Mouse (Mus musculus) thymus, adult 18-20 months (tissue): ENCODE results near the gene Odf2.

Experiments used
- DNase-seq, 2 experiments: peaks; one replicate each; pipeline ENCODE4 v3.0.0; 2022; ENCODE audit warnings: mixed read lengths in 2 of 2

Odf2 gene

DNA sequence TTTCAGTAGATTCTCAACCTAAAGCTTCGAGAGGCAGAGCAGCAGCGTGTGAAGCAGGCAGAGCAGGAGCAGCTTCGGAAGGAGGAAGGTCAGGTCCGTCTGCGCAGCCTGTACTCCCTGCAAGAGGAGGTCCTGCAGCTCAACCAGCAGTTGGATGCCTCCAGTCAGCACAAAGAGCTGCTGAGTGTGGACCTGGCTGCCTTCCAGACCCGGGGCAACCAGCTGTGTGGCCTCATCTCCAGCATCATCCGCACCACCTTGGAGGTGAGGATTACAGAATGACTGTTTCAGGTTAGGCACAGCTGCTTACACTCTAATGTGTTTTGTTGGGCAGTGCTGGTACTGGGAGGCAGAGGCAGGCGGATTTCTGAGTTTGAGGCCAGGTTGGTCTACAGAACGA, 51.1 kb downstream of the Odf2 start:
- DNase-seq = no peak

DNA sequence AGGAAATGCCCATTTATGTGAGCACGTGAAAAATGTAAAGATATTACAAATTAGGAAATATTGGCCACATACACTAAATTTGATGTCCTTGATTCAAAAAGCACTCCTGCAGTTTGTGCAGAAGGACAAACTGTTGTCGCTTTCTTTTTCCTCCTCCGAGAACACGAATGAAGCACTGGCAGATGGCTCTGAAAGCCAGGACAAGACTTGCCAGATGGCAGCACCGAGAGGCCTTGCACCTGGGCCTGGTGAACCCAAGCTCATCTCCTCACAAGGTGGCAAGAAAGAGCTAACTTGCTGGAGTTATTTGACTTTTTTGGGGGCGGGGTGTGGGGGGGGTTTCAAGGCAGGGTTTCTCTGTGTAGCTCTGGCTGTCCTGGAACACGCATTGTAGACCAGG, 51.8 kb downstream of the Odf2 start:
- DNase-seq = no peak

DNA sequence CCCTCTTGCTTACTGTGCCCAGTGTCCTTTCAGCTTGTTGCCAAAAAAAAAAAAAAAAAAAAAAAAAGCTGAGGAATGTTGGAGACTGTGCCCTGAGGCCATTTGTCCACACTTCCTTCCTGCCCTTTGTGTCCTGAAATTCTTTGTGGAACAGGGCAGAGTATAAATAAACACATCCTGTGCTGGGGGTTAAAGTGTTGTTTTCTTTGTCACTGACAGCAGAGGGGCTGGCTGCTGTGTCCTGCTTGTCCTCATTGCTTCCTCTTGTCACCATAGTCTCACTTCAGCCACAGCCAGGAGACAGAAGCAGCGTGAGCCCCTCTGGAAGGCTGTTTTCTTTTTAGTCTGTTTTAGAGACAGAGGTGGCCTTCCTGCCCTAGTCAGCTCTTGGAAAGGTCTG, 55.7 kb downstream of the Odf2 start:
- DNase-seq = no peak

DNA sequence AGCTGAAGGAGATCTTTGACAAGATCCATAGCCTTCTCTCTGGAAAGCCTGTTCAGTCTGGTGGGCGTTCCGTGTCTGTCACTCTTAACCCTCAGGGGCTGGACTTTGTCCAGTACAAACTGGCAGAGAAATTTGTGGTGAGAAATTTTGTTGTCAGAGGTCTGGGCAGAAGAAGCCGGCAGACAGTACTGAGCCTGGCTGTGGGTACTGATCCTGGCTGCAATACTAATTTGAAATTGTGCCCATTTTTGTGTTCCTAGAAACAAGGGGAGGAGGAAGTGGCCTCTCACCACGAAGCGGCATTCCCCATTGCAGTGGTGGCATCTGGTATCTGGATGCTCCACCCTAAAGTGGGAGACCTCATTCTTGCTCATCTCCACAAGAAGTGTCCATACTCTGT, 59.9 kb downstream of the Odf2 start:
- no peak for DNase-seq

DNA sequence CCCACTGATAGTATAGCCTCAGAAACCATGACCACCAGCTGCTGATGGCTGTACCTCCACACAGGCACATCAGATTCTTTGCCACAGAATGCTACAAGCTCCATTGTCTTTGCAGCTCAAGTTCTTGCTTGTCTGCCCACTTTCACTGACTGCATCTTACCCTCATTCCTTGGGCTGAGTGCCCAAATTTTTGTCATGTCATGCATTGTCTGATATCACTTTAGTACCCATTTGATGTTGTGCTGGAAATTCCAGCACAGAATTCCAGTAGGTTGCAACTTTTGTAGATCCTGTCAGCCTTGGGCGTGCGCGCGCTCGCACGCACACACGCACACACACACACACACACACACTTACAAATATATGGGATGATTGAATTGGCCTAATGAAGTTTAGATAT, 72.2 kb downstream of the Odf2 start:
- DNase-seq = no peak

DNA sequence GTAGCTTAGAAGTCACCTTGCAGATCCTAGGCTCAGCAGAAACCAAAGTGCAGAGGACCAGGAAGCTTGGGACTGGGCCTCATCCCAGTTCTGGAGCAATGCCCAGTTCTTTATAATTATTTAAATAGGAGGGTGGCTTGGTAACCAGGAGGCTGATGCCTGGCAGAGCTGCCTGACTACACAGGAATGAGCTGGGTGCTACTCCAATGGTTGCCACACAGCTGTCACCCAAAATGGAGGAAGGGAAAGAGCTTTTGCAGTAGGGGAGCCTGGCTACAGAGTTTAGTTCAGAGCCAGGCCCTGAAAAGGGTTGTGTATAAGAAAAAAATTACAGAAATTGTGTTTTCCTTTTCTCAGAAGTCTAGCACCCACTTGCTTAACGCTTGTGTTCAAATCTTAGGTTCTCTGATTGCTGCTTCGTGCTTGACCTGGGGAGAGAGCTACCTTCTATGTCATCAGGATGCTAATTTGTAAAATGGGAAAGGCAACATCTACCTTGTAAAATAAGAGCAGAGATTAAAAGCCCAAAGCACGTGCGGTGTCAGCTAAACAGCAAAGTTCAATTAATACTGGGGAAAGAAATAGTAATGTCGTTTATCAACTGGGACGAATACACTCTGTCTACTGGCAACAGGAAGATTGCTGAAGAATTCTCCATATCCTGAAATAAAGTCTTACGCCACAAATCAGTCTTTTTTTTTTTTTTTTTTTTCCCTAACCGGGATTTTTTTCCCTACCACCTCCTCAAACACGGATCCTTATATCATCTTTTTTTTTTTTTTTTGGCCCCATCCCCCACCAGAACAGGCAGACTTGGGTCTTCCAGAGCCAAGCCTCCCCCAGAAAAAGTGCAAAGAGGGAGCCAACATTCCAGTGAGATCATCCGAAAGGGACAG, 75.6 kb downstream of the Odf2 start:
- DNase-seq = no peak

DNA sequence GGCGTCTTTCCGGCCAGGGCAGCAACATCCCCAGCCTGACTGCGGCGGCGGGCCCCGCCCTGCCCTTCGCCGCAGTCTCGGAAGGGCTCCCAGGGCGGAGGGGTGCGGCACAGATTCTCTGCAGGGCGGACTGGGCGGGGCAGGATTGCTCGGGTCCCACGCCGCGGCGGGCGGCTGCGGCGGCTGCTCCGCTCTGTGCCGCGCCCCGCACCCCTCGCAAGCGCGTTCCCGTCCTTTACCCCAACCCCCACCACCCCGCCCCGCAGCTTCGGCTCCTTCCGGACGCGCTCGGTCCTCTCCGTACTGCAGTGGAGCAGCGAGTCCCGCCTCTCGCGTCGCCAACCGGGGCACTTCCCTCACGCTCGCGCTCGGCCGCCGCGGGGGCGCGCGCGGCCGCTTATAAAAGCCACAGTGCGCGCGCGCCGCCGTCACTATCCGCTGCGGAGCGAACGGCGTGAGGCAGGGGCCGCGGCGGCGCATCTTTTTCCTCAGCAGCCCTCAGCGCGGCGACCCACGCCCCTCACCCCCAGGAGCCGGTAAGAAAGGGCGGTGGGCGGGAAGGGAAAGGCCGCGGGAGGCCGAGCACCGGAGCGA, 76.3 kb downstream of the Odf2 start, which contains the start of gene Sptan1:
Sptan1 (plus strand) TSS at position 311 of the 594 bp plus-strand sequence.
- peak; percentile 92 for DNase-seq

DNA sequence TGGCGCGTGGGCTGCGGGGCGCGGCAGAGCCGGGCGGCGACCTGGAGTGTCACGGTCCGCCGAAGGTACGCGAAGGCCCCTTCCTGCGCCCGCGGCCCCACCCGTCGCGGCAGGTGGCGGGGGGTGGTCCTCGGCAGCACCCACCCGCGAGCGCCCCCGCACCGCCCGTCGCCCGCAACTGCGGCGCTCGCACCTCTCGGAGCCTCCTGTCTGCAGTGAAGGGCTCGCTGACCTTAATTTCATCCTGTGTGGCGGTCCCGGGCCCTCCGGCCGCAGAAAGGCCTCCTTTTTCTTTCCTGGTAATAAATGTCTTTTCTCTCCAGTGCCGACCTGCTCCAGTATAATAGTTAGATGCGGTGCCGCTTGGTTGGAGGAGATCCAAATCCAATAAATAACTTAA, 76.9 kb downstream of the Odf2 start:
- DNase-seq = peak; percentile 53 to 56

DNA sequence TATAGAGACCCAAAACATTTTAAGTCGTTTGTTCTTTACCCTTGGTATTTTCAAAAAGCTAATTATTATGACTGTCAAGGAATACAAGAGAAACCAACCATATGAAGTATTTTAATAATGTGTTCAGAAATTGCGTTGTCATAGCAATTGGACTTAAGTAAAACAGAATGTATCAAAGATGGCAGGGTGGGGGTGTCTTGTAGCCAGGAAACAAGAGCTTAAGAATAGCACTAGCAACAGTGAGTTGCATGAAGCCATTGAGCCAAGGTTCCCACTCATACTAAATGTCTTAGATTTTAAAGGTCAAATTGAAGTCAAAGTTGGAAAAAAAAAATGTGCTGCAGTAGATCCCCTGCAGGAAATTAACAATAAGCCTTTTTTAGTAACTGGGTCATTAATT, 77.8 kb downstream of the Odf2 start:
- no peak for DNase-seq

DNA sequence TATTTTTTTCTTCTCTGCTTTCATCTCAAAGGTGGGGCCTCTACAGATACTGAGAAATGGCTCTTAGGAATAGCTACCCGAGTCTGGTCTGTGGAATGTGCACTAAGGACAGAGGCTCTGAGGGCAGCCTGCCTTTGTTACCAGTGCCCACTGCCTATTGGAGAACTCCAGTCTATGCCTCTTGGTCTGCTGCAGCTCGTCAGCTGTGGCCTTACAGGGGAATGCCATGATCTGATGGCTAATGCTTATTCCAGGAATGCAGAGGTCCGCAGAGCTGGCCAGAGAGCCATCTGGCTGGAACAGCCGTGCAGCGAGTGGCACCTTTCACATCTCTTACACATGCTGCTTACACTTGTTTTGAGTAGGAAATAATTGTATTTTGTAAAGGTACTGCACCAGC, 78.7 kb downstream of the Odf2 start:
- no peak for DNase-seq

DNA sequence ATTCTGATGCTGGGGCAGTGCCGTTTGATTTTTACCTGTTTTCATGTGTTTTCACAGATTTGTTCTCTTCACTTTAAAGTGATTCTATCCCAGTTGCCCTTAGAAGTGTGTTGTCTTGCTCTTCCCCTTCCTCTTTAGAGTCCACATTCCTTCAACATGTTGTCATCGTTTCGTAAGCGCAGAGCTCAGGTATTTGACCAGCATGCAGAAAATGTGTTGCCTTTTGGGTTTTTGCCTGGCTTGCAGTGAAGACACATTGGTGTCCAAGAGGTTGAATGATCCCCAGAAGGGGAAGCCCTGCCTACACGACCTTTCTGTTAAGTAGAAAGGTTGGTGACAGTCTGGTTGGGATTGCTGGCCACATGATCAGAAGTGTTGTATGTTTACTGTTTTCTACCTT, 79.6 kb downstream of the Odf2 start:
- no peak for DNase-seq

DNA sequence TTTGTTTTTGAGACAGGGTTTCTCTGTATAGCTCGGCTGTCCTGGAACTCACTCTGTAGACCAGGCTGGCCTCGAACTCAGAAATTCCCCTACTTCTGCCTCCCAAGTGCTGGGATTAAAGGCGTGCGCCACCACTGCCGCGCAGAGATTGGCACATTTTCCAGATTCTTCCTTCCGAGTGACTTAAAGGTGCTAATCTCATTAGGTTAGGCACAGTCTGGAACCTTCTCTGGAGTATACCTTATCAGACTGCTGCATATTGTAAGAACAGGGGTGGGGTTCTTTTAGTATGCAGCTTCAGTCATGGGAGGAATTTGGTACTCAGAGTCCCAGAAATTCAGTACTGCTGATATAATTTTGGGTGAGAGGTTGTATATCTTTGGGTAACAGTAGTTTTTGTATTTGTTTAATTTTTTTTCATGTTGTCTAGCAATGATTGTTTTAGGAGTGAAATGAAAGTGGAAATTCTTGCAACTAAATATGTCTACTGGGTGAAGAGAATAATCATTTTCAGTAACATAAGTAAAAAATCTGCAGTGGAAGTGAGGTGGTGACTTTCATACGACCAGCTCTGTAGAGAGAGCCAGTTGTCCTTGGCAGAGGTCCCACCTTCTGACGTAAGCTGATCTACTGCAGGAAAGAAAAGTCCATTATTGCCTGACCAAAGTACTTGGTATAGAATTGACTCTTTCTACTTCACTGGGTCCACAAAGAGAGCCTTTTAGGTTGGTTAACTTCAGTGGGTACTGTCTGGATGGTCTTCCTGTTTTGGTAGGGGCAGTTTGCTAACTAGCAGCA, 83.0 kb downstream of the Odf2 start:
- no peak for DNase-seq

DNA sequence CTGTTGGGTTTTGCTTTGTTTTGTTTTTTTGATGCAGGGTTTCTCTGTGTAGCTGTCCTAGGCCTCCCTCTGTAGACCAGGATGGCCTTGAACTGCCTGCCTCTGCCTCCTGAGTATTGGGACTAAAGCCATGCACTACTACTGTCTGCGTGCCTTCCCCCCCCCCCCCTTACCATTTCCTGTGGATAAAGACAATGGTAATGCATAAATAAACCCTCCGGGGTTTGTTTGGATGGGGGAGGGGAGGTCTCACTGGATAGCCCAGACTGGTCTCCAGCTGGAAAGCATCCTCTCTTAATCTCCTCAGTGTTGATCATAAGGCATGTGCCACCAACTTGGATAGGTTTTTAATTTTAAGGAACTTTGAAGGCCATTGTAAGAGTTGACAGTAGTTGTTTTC, 84.5 kb downstream of the Odf2 start:
- no peak for DNase-seq

DNA sequence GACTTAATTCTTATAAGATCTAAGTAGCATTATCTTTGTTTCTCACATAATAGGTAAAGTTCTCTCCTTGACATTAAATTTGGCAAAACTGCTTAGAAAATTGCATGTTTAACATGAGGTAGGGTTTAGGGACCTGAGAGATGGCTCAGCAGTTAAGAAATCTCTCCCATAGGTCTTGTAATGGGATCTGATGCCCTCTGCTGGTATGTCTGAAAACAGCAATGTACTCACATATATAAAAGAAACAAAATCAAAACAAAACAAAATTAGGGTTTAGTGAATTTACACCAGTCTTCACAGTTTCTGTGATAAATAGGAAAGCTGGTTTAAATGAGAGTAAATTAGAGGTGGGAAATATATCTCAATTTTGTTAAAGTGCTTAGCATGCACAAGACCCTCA, 88.3 kb downstream of the Odf2 start:
- no peak for DNase-seq

DNA sequence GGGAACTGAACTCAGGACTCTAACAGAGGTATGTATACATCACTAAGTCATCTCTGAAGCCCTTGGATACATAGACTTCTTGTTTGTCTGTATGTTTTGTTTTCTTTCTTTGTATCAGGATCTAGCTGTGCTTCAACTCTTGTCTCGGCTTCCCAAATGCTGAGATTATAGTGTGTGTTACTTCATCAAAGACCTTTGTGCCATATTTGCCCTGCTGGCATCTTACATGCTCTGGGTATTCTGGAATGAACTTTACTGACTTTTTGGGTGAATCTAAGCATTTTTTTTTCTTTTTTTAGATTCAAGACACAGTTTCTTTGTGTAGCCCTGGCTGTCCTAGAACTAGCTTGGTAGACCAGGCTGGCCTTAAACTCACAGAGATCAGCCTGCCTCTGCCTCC, 91.6 kb downstream of the Odf2 start:
- no peak for DNase-seq
